Mouse (Mus musculus) ES-E14 (cell line): Measurements from ENCODE around the gene Dnaja4. TPM values are rescaled to one million over a fixed set of nuclear protein-coding genes. Genes with fewer than 3 reads are reported as not detected.

Experiments
- DNase-seq: peaks from one replicate; pipeline ENCODE4 v3.0.0-alpha.2; 2013; ENCODE audit warnings: low read depth, low spot score
- H3K27ac ChIP-seq: 2 replicates; pipeline ENCODE4 v1.5.1; 2012; ENCODE audit warnings: low read depth, mild to moderate bottlenecking, low read length, moderate library complexity, mixed read lengths; ENCODE audit not compliant: poor library complexity, insufficient read depth, severe bottlenecking
- H3K36me3 ChIP-seq: 2 replicates; pipeline ENCODE4 v1.6.1; 2012; ENCODE audit warnings: mild to moderate bottlenecking, low read length, moderate library complexity, mixed read lengths; ENCODE audit not compliant: control insufficient read depth, poor library complexity, insufficient read depth, severe bottlenecking
- H3K4me1 ChIP-seq, 2 experiments: fragments of 150-350 bp in 1 of 2; sonication (generic) in 1 of 2; 2 replicates each; pipeline ENCODE4 v1.6.1; 2012; ENCODE audit warnings: low read length in 2 of 2, mild to moderate bottlenecking in 1 of 2, mixed read lengths in 1 of 2; ENCODE audit not compliant: control insufficient read depth in 2 of 2, insufficient read depth in 2 of 2, poor library complexity in 1 of 2
- H3K4me3 ChIP-seq, 2 experiments: fragments of 150-350 bp in 1 of 2; sonication (generic) in 1 of 2; 2 replicates each; pipeline ENCODE4 v1.5.1; 2012; ENCODE audit warnings: low read length in 2 of 2, low read depth in 1 of 2, mild to moderate bottlenecking in 1 of 2, mixed read lengths in 1 of 2; ENCODE audit not compliant: insufficient read depth in 1 of 2, poor library complexity in 1 of 2, severe bottlenecking in 1 of 2
- H3K9ac ChIP-seq: 2 replicates; pipeline ENCODE4 v1.6.1; 2012; ENCODE audit warnings: low read depth, mild to moderate bottlenecking, low read length, mixed read lengths; ENCODE audit not compliant: poor library complexity, insufficient read depth, severe bottlenecking
- H3K9me3 ChIP-seq: fragments of 150-350 bp; sonication (generic); 2 replicates; pipeline ENCODE4 v1.6.1; 2012; ENCODE audit warnings: low read depth, mild to moderate bottlenecking, low read length; ENCODE audit not compliant: control insufficient read depth, insufficient read depth
- CHD2 ChIP-seq: IDR thresholded peaks from 2 replicates; pipeline ENCODE4 v1.6.1; 2014; ENCODE audit warnings: mild to moderate bottlenecking, low read depth, low read length, inconsistent platforms
- HCFC1 ChIP-seq: IDR thresholded peaks from 2 replicates; pipeline ENCODE4 v1.6.1; 2012; ENCODE audit warnings: low read length, inconsistent platforms, borderline replicate concordance; ENCODE audit not compliant: insufficient read depth
- MAFK ChIP-seq: IDR thresholded peaks from 2 replicates; pipeline ENCODE4 v1.6.1; 2014; ENCODE audit warnings: mild to moderate bottlenecking, low read depth, low read length, inconsistent platforms; ENCODE audit not compliant: insufficient read depth
- ZC3H11A ChIP-seq: IDR thresholded peaks from 2 replicates; pipeline ENCODE4 v1.6.1; 2012; ENCODE audit warnings: low read depth, mild to moderate bottlenecking, inconsistent platforms, low read length, borderline replicate concordance
- ZNF384 ChIP-seq: IDR thresholded peaks from 2 replicates; pipeline ENCODE4 v1.6.1; 2012; ENCODE audit warnings: low read depth, low read length, inconsistent platforms
- in situ Hi-C, 2 experiments: fragments of 600-800 bp; cut with MboI; formaldehyde crosslinking; loops; one replicate each; pipeline ENCODE4 v1.15.1; 2025; ENCODE audit warnings: low sequenced_read_pairs in 2 of 2, inconsistent platforms in 1 of 2; ENCODE audit not compliant: unreplicated experiment in 2 of 2
- total RNA-seq: library from RNA; depleted of rRNA; stranded (reverse); fragments of 300-350 nt; gene quantifications from 2 replicates; pipeline ENCODE4 v1.2.3, GENCODE M21; 2012

Gene Dnaja4
- total RNA-seq, 1 experiment = 1.3 TPM

- Histone ChIP-seq H3K36me3 (no peaks in the 10 kb centered on the region), H3K27ac (no peak overlapping the region), H3K4me1 (peaks cover 0 to under 1% of the 10 kb centered on the region in 2 experiments; a peak in 2 of 4 replicates), H3K9ac (no peak overlapping the region), H3K4me3 (no peak overlapping the region), H3K9me3 (no peaks in the 10 kb centered on the region)
- TF ChIP-seq HCFC1 = no peak
- no peak for TF ChIP-seq ZNF384
- no peak for TF ChIP-seq MAFK
- no peak for TF ChIP-seq ZC3H11A
- no peak for TF ChIP-seq CHD2
- no peak for DNase-seq
- in situ Hi-C loops = loop anchor here in 1 of 2 experiments (25.0 kb wide), 1 partner anchor 469 kb away; no protein-coding TSS in a partner anchor
These were observed 42.3 kb upstream of the Dnaja4 start for GRCm38 (mm10) chr9:54656402-54656801.

- in situ Hi-C loops = loop anchor here in 1 of 2 experiments (25.0 kb wide), 1 partner anchor 471 kb away; no protein-coding TSS in a partner anchor
- peaks cover 0 to 3% of the 10 kb centered on the region in 2 experiments; a peak in 2 of 4 replicates for H3K4me1 ChIP-seq
- H3K9me3 ChIP-seq = no peaks in the 10 kb centered on the region
- no peak overlapping the region for H3K4me3 ChIP-seq
- TF ChIP-seq CHD2 = no peak
- TF ChIP-seq ZC3H11A = no peak
- TF ChIP-seq ZNF384 = no peak
- no peak for TF ChIP-seq MAFK
- TF ChIP-seq HCFC1 = no peak
- no peaks in the 10 kb centered on the region for H3K36me3 ChIP-seq
- H3K27ac ChIP-seq = no peak overlapping the region
- no peak overlapping the region for H3K9ac ChIP-seq
- DNase-seq = no peak
These were observed 39.9 kb upstream of the Dnaja4 start for GRCm38 (mm10) chr9:54658773-54659172.

GRCm38 (mm10) chr9:54661605-54662377, 36.9 kb upstream of the Dnaja4 start, which contains the start of gene Acsbg1:
Acsbg1 (minus strand) TSS chr9:54661870.
- Histone ChIP-seq H3K27ac (no peak within 1 kb of the TSS), H3K9ac (no peak within 1 kb of the TSS), H3K4me1 (peaks cover 0 to 3% of the 10 kb centered on the region in 2 experiments; a peak in 2 of 4 replicates), H3K36me3 (no peaks in the 10 kb centered on the region), H3K4me3 (no peak within 1 kb of the TSS), H3K9me3 (no peaks in the 10 kb centered on the region)
- TF ChIP-seq CHD2 (no peak), MAFK (no peak), ZC3H11A (no peak), ZNF384 (no peak), HCFC1 (no peak)
- no peak for DNase-seq
- in situ Hi-C loops = loop anchor here in 1 of 2 experiments (25.0 kb wide), 1 partner anchor 474 kb away; no protein-coding TSS in a partner anchor

DNA sequence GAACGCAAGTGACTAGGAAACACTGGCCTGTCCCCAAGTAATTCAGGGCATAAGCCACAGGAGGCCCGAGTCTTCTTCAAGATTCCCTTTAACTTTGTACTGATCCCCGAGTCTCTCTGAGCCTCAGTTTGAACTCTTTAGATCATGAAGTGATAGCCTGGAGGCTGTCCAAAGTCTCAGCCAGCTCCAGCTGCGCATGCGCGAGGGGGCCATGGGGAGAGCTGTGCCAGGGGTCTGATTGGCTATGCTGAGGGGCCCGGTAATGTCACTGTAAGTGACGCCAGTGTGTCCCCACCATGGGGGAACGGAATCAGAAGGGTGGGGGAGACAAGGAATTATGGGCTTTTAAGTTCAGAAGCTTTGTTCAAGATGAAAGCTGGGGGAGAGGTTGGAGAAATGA, 34.3 kb upstream of the Dnaja4 start:
- TF ChIP-seq ZNF384 = no peak
- no peak for TF ChIP-seq CHD2
- TF ChIP-seq MAFK = no peak
- no peak for TF ChIP-seq ZC3H11A
- no peak for TF ChIP-seq HCFC1
- H3K4me1 ChIP-seq = peaks cover 0 to 3% of the 10 kb centered on the region in 2 experiments; a peak in 2 of 4 replicates
- H3K9ac ChIP-seq = no peak overlapping the region
- in situ Hi-C loops = loop anchor here in 1 of 2 experiments (25.0 kb wide), 1 partner anchor 477 kb away; no protein-coding TSS in a partner anchor
- H3K9me3 ChIP-seq = no peaks in the 10 kb centered on the region
- H3K4me3 ChIP-seq = no peak overlapping the region
- no peaks in the 10 kb centered on the region for H3K36me3 ChIP-seq
- DNase-seq = no peak
- H3K27ac ChIP-seq = no peak overlapping the region
